Mouse (Mus musculus) C2C12 (cell line): Measurements from ENCODE around the gene Nfic.

Source experiments
- CEBPB ChIP-seq: IDR thresholded peaks from one replicate; pipeline ENCODE4 v1.6.1; 2011; ENCODE audit warnings: low read depth, mild to moderate bottlenecking, control low read depth, moderate library complexity
- CTCF ChIP-seq: IDR thresholded peaks from one replicate; pipeline ENCODE4 v1.5.1; 2011; ENCODE audit not compliant: control insufficient read depth, insufficient read depth, insufficient read length
- FOSL1 ChIP-seq: IDR thresholded peaks from one replicate; pipeline ENCODE4 v1.8.0; 2011; ENCODE audit warnings: mild to moderate bottlenecking, low read length; ENCODE audit not compliant: poor library complexity, insufficient read depth, severe bottlenecking
- MAX ChIP-seq: IDR thresholded peaks from one replicate; pipeline ENCODE4 v1.6.1; 2011; ENCODE audit warnings: mild to moderate bottlenecking, control low read depth
- MYOD1 ChIP-seq: IDR thresholded peaks from one replicate; pipeline ENCODE4 v1.6.1; 2011; ENCODE audit warnings: low read depth; ENCODE audit not compliant: control insufficient read depth, insufficient read length
- MYOG ChIP-seq: IDR thresholded peaks from one replicate; pipeline ENCODE4 v1.6.1; 2011; ENCODE audit not compliant: control insufficient read depth, insufficient read length; ENCODE audit errors: extremely low read depth
- USF1 ChIP-seq: IDR thresholded peaks from one replicate; pipeline ENCODE4 v1.6.1; 2011; ENCODE audit warnings: low read depth, mild to moderate bottlenecking, control low read depth, moderate library complexity

DNA sequence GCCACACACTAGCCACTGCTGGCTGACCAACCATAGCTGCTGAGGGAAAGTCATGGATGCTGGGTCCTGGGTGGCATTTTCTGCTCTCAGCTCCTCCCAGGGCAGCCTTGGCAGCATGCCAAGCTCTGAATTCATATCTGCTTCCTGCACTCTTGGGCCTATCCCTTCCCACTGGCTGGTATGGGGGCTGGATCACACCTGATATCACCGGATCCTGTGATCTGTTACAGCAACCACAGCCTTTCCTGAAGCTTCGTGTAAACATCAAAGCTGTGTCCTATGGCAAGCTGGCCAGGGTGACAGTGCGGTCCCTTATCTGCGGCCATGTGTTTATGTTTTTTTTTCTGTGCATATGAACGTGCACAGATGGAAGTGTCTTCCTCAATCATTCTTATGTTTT, 73.4 kb downstream of the Nfic start:
- TF ChIP-seq CTCF (no peak), MYOD1 (no peak), MAX (no peak), USF1 (no peak), CEBPB (no peak), MYOG (no peak), FOSL1 (no peak)
